Mouse (Mus musculus) gastrocnemius, postnatal 10 days (tissue): ENCODE data around the gene Zbtb38. TPM values are rescaled to one million over a fixed set of nuclear protein-coding genes. Genes with fewer than 3 reads are reported as not detected.

Experiments
- DNase-seq: peaks from one replicate; pipeline ENCODE4 v3.0.0; 2021; ENCODE audit warnings: mixed read lengths
- long read RNA-seq, 2 experiments: library from polyadenylated mRNA; stranded (forward); transcript quantifications; one replicate each; pipeline ENCODE4 v2.0.0; 2021
- total RNA-seq, 2 experiments: library from RNA; stranded (reverse); gene quantifications; 2 replicates each; pipeline ENCODE4 v1.2.3; 2021

The Zbtb38 gene
- total RNA-seq = 10 to 100 TPM; 13.8 to 17.9 TPM
- long read RNA-seq, experiment 1, full-length matches to known transcripts = 2 of 3 reads
- long read RNA-seq, experiment 1, partial matches to known transcripts = 0 of 3 reads
- long read RNA-seq, experiment 1, other reads (novel, unspliced or antisense) = 1 of 3 reads
- long read RNA-seq, experiment 2, partial matches to known transcripts = 0 of 1 reads
- long read RNA-seq, experiment 2, other reads (novel, unspliced or antisense) = 0 of 1 reads

- DNase-seq = peak; percentile 68
Observed at GRCm38 (mm10) chr9:96752603-96753114, at the start of gene Zbtb38. Gene Zbtb38, minus strand, starts transcription at chr9:96752831.

- DNase-seq = no peak
Observed at GRCm38 (mm10) chr9:96800131-96800825, 47.6 kb upstream of the Zbtb38 start.

GRCm38 (mm10) chr9:96797311-96797710, 44.7 kb upstream of the Zbtb38 start:
- DNase-seq = no peak

- DNase-seq = peak; percentile 15
Observed at GRCm38 (mm10) chr9:96795399-96795928, 42.8 kb upstream of the Zbtb38 start.

GRCm38 (mm10) chr9:96794601-96795000, 42.0 kb upstream of the Zbtb38 start:
- DNase-seq = no peak

GRCm38 (mm10) chr9:96792543-96792942, 39.9 kb upstream of the Zbtb38 start:
- no peak for DNase-seq

- DNase-seq = no peak
Observed at GRCm38 (mm10) chr9:96790389-96791007, 37.9 kb upstream of the Zbtb38 start.

GRCm38 (mm10) chr9:96789906-96790305, 37.3 kb upstream of the Zbtb38 start:
- no peak for DNase-seq

GRCm38 (mm10) chr9:96787797-96788196, 35.2 kb upstream of the Zbtb38 start:
- DNase-seq = no peak

- DNase-seq = no peak
Observed at GRCm38 (mm10) chr9:96785871-96786342, 33.3 kb upstream of the Zbtb38 start.

- no peak for DNase-seq
Observed at GRCm38 (mm10) chr9:96785187-96785586, 32.6 kb upstream of the Zbtb38 start.

- no peak for DNase-seq
Observed at GRCm38 (mm10) chr9:96783667-96784066, 31.0 kb upstream of the Zbtb38 start.

- no peak for DNase-seq
Observed at GRCm38 (mm10) chr9:96783258-96783657, 30.6 kb upstream of the Zbtb38 start.

GRCm38 (mm10) chr9:96782062-96782461, 29.4 kb upstream of the Zbtb38 start:
- no peak for DNase-seq

GRCm38 (mm10) chr9:96773146-96773545, 20.5 kb upstream of the Zbtb38 start:
- no peak for DNase-seq

- DNase-seq = no peak
Observed at GRCm38 (mm10) chr9:96770443-96770842, 17.8 kb upstream of the Zbtb38 start.

- DNase-seq = no peak
Observed at GRCm38 (mm10) chr9:96769651-96770050, 17.0 kb upstream of the Zbtb38 start.

GRCm38 (mm10) chr9:96767874-96768273, 15.2 kb upstream of the Zbtb38 start:
- DNase-seq = no peak

GRCm38 (mm10) chr9:96766078-96766477, 13.4 kb upstream of the Zbtb38 start:
- no peak for DNase-seq

GRCm38 (mm10) chr9:96765410-96765809, 12.8 kb upstream of the Zbtb38 start:
- DNase-seq = no peak

- DNase-seq = no peak
Observed at GRCm38 (mm10) chr9:96763847-96764631, 11.4 kb upstream of the Zbtb38 start.

- DNase-seq = no peak
Observed at GRCm38 (mm10) chr9:96763025-96763424, 10.4 kb upstream of the Zbtb38 start.
